Mouse (Mus musculus) spleen, embryonic (tissue): Measurements from ENCODE around the gene Ap3d1.

ENCODE experiments used
- CTCF ChIA-PET: fragments of 350-600 bp; sonication (Branson Sonifier 250); formaldehyde crosslinking; loops from one replicate; lab custom pipeline; 2022; lab: Charles Lee

The Ap3d1 gene

GRCm38 (mm10) chr10:80671936-80672690, 70.0 kb downstream of the Ap3d1 start:
- CTCF ChIA-PET, result no interaction called here

GRCm38 (mm10) chr10:80671251-80671650, 70.8 kb downstream of the Ap3d1 start:
- CTCF ChIA-PET, result interaction anchor here (0.6 kb wide), 1 partner anchor 87 kb away, joined by 3 read pairs; no protein-coding TSS in a partner anchor

- CTCF ChIA-PET, result interaction anchor here (0.6 to 0.7 kb wide), 2 partner anchors 19 to 86 kb away, joined by 3 to 8 read pairs; no protein-coding TSS in a partner anchor
Observed at GRCm38 (mm10) chr10:80670531-80670930, 71.5 kb downstream of the Ap3d1 start.

- CTCF ChIA-PET, result interaction anchor here (0.6 to 1.1 kb wide), 4 partner anchors 12 to 37 kb away, joined by 3 to 8 read pairs (median 4); no protein-coding TSS in a partner anchor
Observed at GRCm38 (mm10) chr10:80669737-80670485, 72.2 kb downstream of the Ap3d1 start.

GRCm38 (mm10) chr10:80669018-80669417, 73.0 kb downstream of the Ap3d1 start:
- CTCF ChIA-PET, result interaction anchor here (0.8 to 1.1 kb wide), 2 partner anchors 10 to 13 kb away, joined by 3 read pairs; no protein-coding TSS in a partner anchor

- CTCF ChIA-PET, result interaction anchor here (0.8 to 1.0 kb wide), 2 partner anchors 9 kb away, joined by 3 read pairs; partner anchors contain the start of gene Mknk2
Observed at GRCm38 (mm10) chr10:80668614-80669013, 73.5 kb downstream of the Ap3d1 start.

GRCm38 (mm10) chr10:80666837-80667412, 75.1 kb downstream of the Ap3d1 start:
- CTCF ChIA-PET, result interaction anchor here (1.2 kb wide), 1 partner anchor 15 kb away, joined by 4 read pairs; no protein-coding TSS in a partner anchor

GRCm38 (mm10) chr10:80665981-80666733, 75.9 kb downstream of the Ap3d1 start:
- CTCF ChIA-PET, result interaction anchor here (0.8 kb wide), 1 partner anchor 16 kb away, joined by 3 read pairs; no protein-coding TSS in a partner anchor

- CTCF ChIA-PET, result no interaction called here
Observed at GRCm38 (mm10) chr10:80665459-80665858, 76.6 kb downstream of the Ap3d1 start.

- CTCF ChIA-PET, result interaction anchor here (0.6 to 0.7 kb wide), 2 partner anchors 9 to 28 kb away, joined by 3 to 9 read pairs; no protein-coding TSS in a partner anchor
Observed at GRCm38 (mm10) chr10:80665016-80665380, 77.1 kb downstream of the Ap3d1 start.

GRCm38 (mm10) chr10:80664197-80665015, 77.7 kb downstream of the Ap3d1 start:
- CTCF ChIA-PET, result interaction anchor here (0.6 to 0.7 kb wide), 4 partner anchors 9 to 158 kb away, joined by 3 to 9 read pairs (median 4); no protein-coding TSS in a partner anchor

- CTCF ChIA-PET, result interaction anchor here (0.6 kb wide), 2 partner anchors 19 to 159 kb away, joined by 3 to 5 read pairs; no protein-coding TSS in a partner anchor
Observed at GRCm38 (mm10) chr10:80663485-80664196, 78.4 kb downstream of the Ap3d1 start.

GRCm38 (mm10) chr10:80661149-80661548, 80.9 kb downstream of the Ap3d1 start:
- CTCF ChIA-PET, result interaction anchor here (0.7 to 3.2 kb wide), 4 partner anchors 14 to 100 kb away, joined by 3 to 26 read pairs (median 5); partner anchors contain the start of gene Mknk2

GRCm38 (mm10) chr10:80659213-80659612, 82.9 kb downstream of the Ap3d1 start:
- CTCF ChIA-PET, result interaction anchor here (1.0 to 3.2 kb wide), 3 partner anchors 10 to 93 kb away, joined by 3 to 26 read pairs (median 3); no protein-coding TSS in a partner anchor

GRCm38 (mm10) chr10:80658841-80659202, 83.2 kb downstream of the Ap3d1 start:
- CTCF ChIA-PET, result interaction anchor here (1.0 to 3.2 kb wide), 3 partner anchors 10 to 93 kb away, joined by 3 to 26 read pairs (median 3); no protein-coding TSS in a partner anchor

GRCm38 (mm10) chr10:80658194-80658840, 83.7 kb downstream of the Ap3d1 start:
- CTCF ChIA-PET, result interaction anchor here (0.8 to 1.0 kb wide), 3 partner anchors 11 to 96 kb away, joined by 3 to 4 read pairs (median 3); no protein-coding TSS in a partner anchor
